Mouse (Mus musculus) urinary bladder, postnatal 4 days (tissue): ENCODE measurements around the gene Olfr293.

Source experiments
- DNase-seq, 2 experiments: peaks; one replicate each; pipeline ENCODE4 v3.0.0; 2021 to 2022; ENCODE audit warnings: low spot score in 2 of 2

Gene Olfr293

GRCm38 (mm10) chr7:86648761-86649160 lies at the start of gene Olfr293:
Gene Olfr293 (plus strand): TSS chr7:86649061.
- no peak for DNase-seq

GRCm38 (mm10) chr7:86616543-86616942 lies 32.3 kb upstream of the Olfr293 start, which contains the start of gene Olfr294:
Gene Olfr294 (minus strand): TSS chr7:86616643.
- no peak for DNase-seq

DNA sequence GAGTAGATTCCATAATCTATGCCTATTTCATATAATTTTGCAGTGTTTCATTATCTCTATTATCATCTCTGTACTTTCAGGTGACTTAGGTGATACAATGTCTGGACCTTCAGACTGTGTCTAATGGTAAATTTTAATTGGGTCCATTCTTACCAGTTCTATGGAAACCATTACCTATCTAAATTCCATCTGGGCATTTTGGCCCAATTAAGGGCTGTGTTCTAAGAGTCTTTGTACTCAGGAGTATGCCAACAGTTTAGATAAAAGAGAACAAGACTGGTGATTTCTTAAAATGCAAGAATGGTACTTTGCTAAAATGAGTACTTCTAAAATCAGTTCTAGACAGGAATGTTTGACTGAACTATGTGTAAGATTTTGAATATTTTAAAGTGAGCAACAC lies 39.2 kb downstream of the Olfr293 start, which contains the start of gene Olfr292:
Gene Olfr292, plus strand, starts transcription at position 301 of the 400 bp plus-strand sequence.
- no peak for DNase-seq
